Mouse (Mus musculus): Measurements from ENCODE around the gene Gm13212. TPM values are rescaled to one million over a fixed set of nuclear protein-coding genes. Genes with fewer than 3 reads are reported as not detected.

The Gm13212 gene
- polyA plus RNA-seq, 1 experiment from 2014 or later = 1.5 TPM

Other genes with a start within 250 kb of the Gm13212 start
- 0.13 TPM in 1 of 2 replicates, not detected in the other for gene Zfp990, start 74.4 kb upstream of the Gm13212 start, polyA plus RNA-seq (2014; fragmentation: Nextera tagmentation; extraction: Ambion mirVana)
- not detected in 2 replicates for gene Zfp980, start 85.5 kb downstream of the Gm13212 start, polyA plus RNA-seq (2014; fragmentation: Nextera tagmentation; extraction: Ambion mirVana)